ENCODE assay signal across 9 mouse cellular contexts in genomic region chr19:42661430-42662164, GRCm38 (mm10). TPM values are rescaled to one million over a fixed set of nuclear protein-coding genes. Genes with fewer than 3 reads are reported as not detected.
DNase-seq lines count a peak whose midpoint lies in the region; ATAC-seq lines count a peak whose summit lies in the region.
"Had no signal": no experiment of that assay in that cellular context is flagged by ENCODE, and none has a peak within 500 bp of the region (broad histone marks: within the 10 kb centered on the region; RNA-seq: fewer than 3 reads in every experiment).

No protein-coding gene starts in this region.

- peak overlapping the region; percentile 15 for H3K27ac ChIP-seq in heart, embryonic 16.5 days (ENCODE audit: low read length)
- H3K27ac ChIP-seq: limb, embryonic 15.5 days had no signal

- peak; percentile 27 for DNase-seq in kidney, adult 18-20 months
- DNase-seq in kidney, adult 11 months = no peak
- DNase-seq in T-cell, adult 2 months (ENCODE audit: low spot score) = peak; percentile 2
- DNase-seq in lung, postnatal 25 days (ENCODE audit: low spot score) = peak; percentile 19
- no peak for DNase-seq in frontal cortex, postnatal 14 days (ENCODE audit: low spot score in 2 of 2)
- no peak for DNase-seq in ovary, postnatal 14 days (ENCODE audit: low spot score)
- DNase-seq in urinary bladder, adult 18-20 months (ENCODE audit: low spot score in 2 of 2) = no peak

- H3K36me3 ChIP-seq in heart, embryonic 16.5 days (ENCODE audit: control insufficient read depth, insufficient read depth) = no peaks in the 10 kb centered on the region
- H3K36me3 ChIP-seq: limb, embryonic 15.5 days had no signal

- WGBS in heart, embryonic 16.5 days = 41% methylated on average over 9 of the region's 9 CpGs

- peak overlapping the region; percentile 10; the same call in 1 of the 2 replicates for H3K4me2 ChIP-seq in heart, embryonic 16.5 days (ENCODE audit: low read depth, low read length)
- H3K4me2 ChIP-seq: limb, embryonic 15.5 days had no signal

- H3K27me3 ChIP-seq in heart, embryonic 16.5 days (ENCODE audit: control insufficient read depth, insufficient read depth, low read length) = peaks cover 5% of the 10 kb centered on the region; the same call in 1 of the 2 replicates

- no peaks in the 10 kb centered on the region for H3K9me3 ChIP-seq in heart, embryonic 16.5 days (replicated peaks; ENCODE audit: control insufficient read depth, low read length)
- H3K9me3 ChIP-seq: limb, embryonic 15.5 days had no signal

- ATAC-seq in heart, embryonic 16.5 days (replicated peaks; ENCODE audit: extremely low read depth, insufficient read depth, low FRiP score) = peak; percentile 60; the same call in 1 of the 2 replicates

- no peak overlapping the region for H3K4me3 ChIP-seq in heart, embryonic 16.5 days (ENCODE audit: low read length)
- H3K4me3 ChIP-seq: limb, embryonic 15.5 days had no signal

- no peak overlapping the region for H3K9ac ChIP-seq in heart, embryonic 16.5 days (ENCODE audit: low read length)
- H3K9ac ChIP-seq: limb, embryonic 15.5 days had no signal

- peaks cover 17% of the 10 kb centered on the region for H3K4me1 ChIP-seq in heart, embryonic 16.5 days (ENCODE audit: control insufficient read depth, insufficient read depth, low read length)

RNA-seq across cellular contexts. Expression of gene Loxl4, which starts 49.0 kb away (rescaled TPM):
- 0.29 and 0.30 TPM in 2 replicates for polyA plus RNA-seq in heart, embryonic 16.5 days (2015; fragmentation: Nextera tagmentation; extraction: Ambion mirVana)

Comparison
In these comparisons a context has a peak if more than half of its experiments do, and no peak if none do; other contexts are left out.
1. DNase-seq: peak in kidney, adult 18-20 months (single experiment), T-cell, adult 2 months (single experiment) and lung, postnatal 25 days (single experiment); none in kidney, adult 11 months (single experiment), frontal cortex, postnatal 14 days (0 of 2), ovary, postnatal 14 days (single experiment) and urinary bladder, adult 18-20 months (0 of 2).